Mouse (Mus musculus) liver, embryonic 14.5 days (tissue): ENCODE data around the gene Izumo1. TPM values are rescaled to one million over a fixed set of nuclear protein-coding genes. Genes with fewer than 3 reads are reported as not detected.

Experiments
- ATAC-seq: fragments of 200-750 bp; cut with Nextera tagmentation; 2 replicates; pipeline ENCODE4 v1.8.0; 2017; ENCODE audit warnings: moderate number of reproducible peaks, mild to moderate bottlenecking, moderate library complexity; ENCODE audit not compliant: insufficient read depth
- DNase-seq, 3 experiments: peaks; one replicate each; pipeline ENCODE4 v3.0.0-alpha.2; 2012 to 2013; ENCODE audit warnings: low read depth in 3 of 3, low spot score in 3 of 3
- H3K27ac ChIP-seq: fragments of 300-500 bp; sonication (generic); 2 replicates; pipeline ENCODE4 v1.5.1; 2014; ENCODE audit warnings: moderate library complexity, mild to moderate bottlenecking, control low read depth, inconsistent platforms
- H3K27me3 ChIP-seq: fragments of 300-500 bp; sonication (generic); 2 replicates; pipeline ENCODE4 v1.6.1; 2014; ENCODE audit warnings: mild to moderate bottlenecking, low read length, moderate library complexity; ENCODE audit not compliant: control insufficient read depth, insufficient read depth
- H3K36me3 ChIP-seq: fragments of 300-500 bp; sonication (generic); replicated peaks from 2 replicates; pipeline ENCODE4 v1.6.1; 2014; ENCODE audit warnings: low read depth; ENCODE audit not compliant: control insufficient read depth, insufficient read depth
- H3K4me1 ChIP-seq, 2 experiments: fragments of 200-500 bp in 1 of 2; fragments of 300-500 bp in 1 of 2; sonication (generic) in 1 of 2; replicated peaks; 2 replicates each; pipeline ENCODE4 v1.6.1; 2012 to 2014; ENCODE audit warnings: antibody characterized with exemption in 1 of 2, inconsistent platforms in 1 of 2, low read length in 1 of 2; ENCODE audit not compliant: control insufficient read depth in 2 of 2, insufficient read depth in 2 of 2
- H3K4me2 ChIP-seq: fragments of 300-500 bp; sonication (generic); 2 replicates; pipeline ENCODE4 v1.6.1; 2014; ENCODE audit warnings: low read depth, mild to moderate bottlenecking, control low read depth, moderate library complexity
- H3K4me3 ChIP-seq, 2 experiments: fragments of 200-500 bp in 1 of 2; fragments of 300-500 bp in 1 of 2; sonication (generic) in 1 of 2; 2 replicates each; pipeline ENCODE4 v1.5.1; 2012 to 2014; ENCODE audit warnings: low read depth in 2 of 2, low read length in 2 of 2, mild to moderate bottlenecking in 2 of 2, control low read depth in 1 of 2, inconsistent platforms in 1 of 2, moderate library complexity in 1 of 2; ENCODE audit not compliant: insufficient read depth in 1 of 2
- H3K9ac ChIP-seq: fragments of 300-500 bp; sonication (generic); replicated peaks from 2 replicates; pipeline ENCODE4 v1.6.1; 2014; ENCODE audit warnings: mild to moderate bottlenecking, control low read depth, moderate library complexity
- H3K9me3 ChIP-seq: fragments of 300-500 bp; sonication (generic); 2 replicates; pipeline ENCODE4 v1.6.1; 2016; ENCODE audit warnings: low read length, mixed read lengths; ENCODE audit not compliant: control insufficient read depth
- CTCF ChIP-seq: IDR thresholded peaks from 2 replicates; pipeline ENCODE4 v1.5.1; 2016; ENCODE audit warnings: antibody characterized with exemption, low read depth, control low read depth
- EP300 ChIP-seq: IDR thresholded peaks from 2 replicates; pipeline ENCODE4 v1.6.1; 2016; ENCODE audit warnings: antibody characterized with exemption, low read depth
- WGBS: fragments of 180-500 bp; shearing (Covaris S2); extraction: QIAGEN DNeasy Blood & Tissue Kit; methylation state at CpG from one replicate; pipeline ENCODE4 v1.1.7; 2014; ENCODE audit not compliant: insufficient replicate concordance; 5-methylcytosine and 5-hydroxymethylcytosine counted together
- polyA plus RNA-seq, 2 experiments: library from polyadenylated mRNA; depleted of rRNA in 1 of 2; stranded (reverse) in 1 of 2; unstranded in 1 of 2; fragments of >200 nt; fragmentation: Nextera tagmentation in 1 of 2; extraction: Ambion mirVana in 1 of 2; gene quantifications; 2 replicates each; pipeline versions ENCODE4 v1.2.1 to v1.2.3; 2012 to 2014

Izumo1 gene
- polyA plus RNA-seq, 2 experiments, result 0.15 TPM; not detected in 1

- ATAC-seq (no peak), DNase-seq (no peak)
- no peak for TF ChIP-seq CTCF
- no peak for TF ChIP-seq EP300
- H3K4me1 ChIP-seq, result peaks cover 0 to 7% of the 10 kb centered on the region in 2 experiments; a peak in 1 of 4 replicates
- H3K9me3 ChIP-seq, result no peaks in the 10 kb centered on the region
- H3K27me3 ChIP-seq, result no peaks in the 10 kb centered on the region
- H3K9ac ChIP-seq, result no peak overlapping the region
- H3K4me2 ChIP-seq, result no peak overlapping the region
- WGBS, result 53% methylated on average over 5 of the region's 5 CpGs
- H3K36me3 ChIP-seq, result no peaks in the 10 kb centered on the region
- H3K4me3 ChIP-seq, result no peak overlapping the region
- no peak overlapping the region for H3K27ac ChIP-seq
Observed at GRCm38 (mm10) chr7:45642083-45642482, 20.5 kb downstream of the Izumo1 start.

GRCm38 (mm10) chr7:45642503-45643255 is 21.1 kb downstream of the Izumo1 start:
- Histone ChIP-seq H3K27me3 (no peaks in the 10 kb centered on the region), H3K9ac (no peak overlapping the region), H3K36me3 (no peaks in the 10 kb centered on the region), H3K27ac (no peak overlapping the region), H3K4me3 (peak overlapping the region; percentile 32 to 36), H3K4me2 (peak overlapping the region; percentile 64), H3K4me1 (peaks cover 0 to 7% of the 10 kb centered on the region in 2 experiments; a peak in 1 of 4 replicates), H3K9me3 (no peaks in the 10 kb centered on the region)
- ATAC-seq (no peak), DNase-seq (no peak)
- WGBS, result 40% methylated on average over 16 of the region's 16 CpGs
- TF ChIP-seq CTCF, result no peak
- TF ChIP-seq EP300, result no peak

GRCm38 (mm10) chr7:45643441-45644178 is 22.0 kb downstream of the Izumo1 start:
- peaks cover 0 to 7% of the 10 kb centered on the region in 2 experiments; a peak in 1 of 4 replicates for H3K4me1 ChIP-seq
- H3K9me3 ChIP-seq, result no peaks in the 10 kb centered on the region
- no peak overlapping the region for H3K27ac ChIP-seq
- H3K9ac ChIP-seq, result no peak overlapping the region
- H3K27me3 ChIP-seq, result no peaks in the 10 kb centered on the region
- peak overlapping the region; percentile 32 to 36 for H3K4me3 ChIP-seq
- TF ChIP-seq CTCF (no peak), EP300 (no peak)
- DNase-seq (peak; percentile 64 to 74 (median 66)), ATAC-seq (peak; percentile 85)
- 3% methylated on average over 28 of the region's 28 CpGs for WGBS
- peak overlapping the region; percentile 64 for H3K4me2 ChIP-seq
- H3K36me3 ChIP-seq, result no peaks in the 10 kb centered on the region

- H3K36me3 ChIP-seq, result no peaks in the 10 kb centered on the region
- H3K4me1 ChIP-seq, result peaks cover 0 to 7% of the 10 kb centered on the region in 2 experiments; a peak in 1 of 4 replicates
- no peaks in the 10 kb centered on the region for H3K9me3 ChIP-seq
- peak overlapping the region; percentile 64 for H3K4me2 ChIP-seq
- no peak for TF ChIP-seq EP300
- no peak for TF ChIP-seq CTCF
- H3K9ac ChIP-seq, result no peak overlapping the region
- no peaks in the 10 kb centered on the region for H3K27me3 ChIP-seq
- ATAC-seq (no peak), DNase-seq (no peak)
- WGBS, result 12% methylated on average over 18 of the region's 18 CpGs
- H3K4me3 ChIP-seq, result no peak overlapping the region
- H3K27ac ChIP-seq, result no peak overlapping the region
Observed at GRCm38 (mm10) chr7:45644183-45644582, 22.6 kb downstream of the Izumo1 start.
